ENCODE assay signal across 8 mouse cellular contexts in genomic region chr16:22265849-22266376, GRCm38 (mm10). TPM values are rescaled to one million over a fixed set of nuclear protein-coding genes. Genes with fewer than 3 reads are reported as not detected.
DNase-seq lines count a peak whose midpoint lies in the region; ATAC-seq and TF ChIP-seq lines count a peak whose summit lies in the region.

Gene Tra2b, minus strand, starts transcription at chr16:22266005.

- peak within 1 kb of the TSS; percentile 98 for H3K4me3 ChIP-seq in cortical plate, adult 2 months (ENCODE audit: insufficient read depth, low read length)

- ATAC-seq in activated CD4-positive, CD25-positive, alpha-beta regulatory T cell, adult 4 months: peak; percentile 80
- peak; percentile 88 for ATAC-seq in megakaryocyte progenitor cell, adult 5-6 weeks (replicated peaks; ENCODE audit: poor library complexity)

- H3K4me1 ChIP-seq in cortical plate, adult 2 months (ENCODE audit: control insufficient read depth, insufficient read depth, low read length): peaks cover 2% of the 10 kb centered on the region

- peak within 1 kb of the TSS; percentile 95 for H3K27ac ChIP-seq in cortical plate, adult 2 months (ENCODE audit: insufficient read depth, low read length)

- no peak for TF ChIP-seq CTCF in cortical plate, adult 2 months (IDR thresholded peaks at IDR 0.05; ENCODE audit: extremely low read depth, insufficient read depth, low read length)

- DNase-seq in gastrocnemius, postnatal 10 days: peak; percentile 96
- peak; percentile 99 for DNase-seq in induced T-regulatory cell, adult 2 months (ENCODE audit: low read depth)
- DNase-seq in left cerebral cortex, adult 9 months (ENCODE audit: low spot score in 2 of 2): peak; percentile 95 to 97
- DNase-seq in right cerebral cortex, postnatal 14 days: peak; percentile 96
- peak; percentile 93 to 97 for DNase-seq in urinary bladder, postnatal 36 days (ENCODE audit: low spot score in 2 of 2)

- TF ChIP-seq POLR2A in cortical plate, adult 2 months (IDR thresholded peaks at IDR 0.05; ENCODE audit: extremely low read depth, insufficient read depth, low read length): peak; percentile 98

RNA-seq across cellular contexts. Expression of gene Tra2b, which starts in this region (rescaled TPM):
- 100 to 1,000 TPM; 191 to 329 TPM for polyA plus RNA-seq in activated CD4-positive, CD25-positive, alpha-beta regulatory T cell, adult 4 months (2017; shearing (Covaris generic))
- 65.6 and 72.6 TPM in 2 replicates for polyA plus RNA-seq in cortical plate, adult 2 months (2012; rRNA removed)
- total RNA-seq in gastrocnemius, postnatal 10 days (2021): 10 to 100 TPM; 53.2 to 68.2 TPM
- 354 and 364 TPM in 2 replicates for total RNA-seq in megakaryocyte progenitor cell, adult 5-6 weeks (2015)
- 493 and 597 TPM in 2 replicates for total RNA-seq in megakaryocyte progenitor cell, adult 5-6 weeks (2017)

Comparison
In these comparisons a context has a peak if more than half of its experiments do, and no peak if none do; other contexts are left out.
1. Peak in every context shown above with its lines: DNase-seq, ATAC-seq, H3K4me3 ChIP-seq and H3K27ac ChIP-seq.
2. RNA of gene Tra2b (total RNA-seq): 354 to 597 TPM in megakaryocyte progenitor cell, adult 5-6 weeks; 53.2 to 68.2 TPM in gastrocnemius, postnatal 10 days; every median in the first group is over 4 times any median in the second.